Mouse (Mus musculus) B cell, adult 2 months (primary cell): Measurements from ENCODE around the gene Serhl.
A peak's percentile ranks its signal among the peaks of the same experiment; 100 is the strongest.

Experiments
- DNase-seq, 2 experiments: peaks; one replicate each; pipeline ENCODE4 v3.0.0; 2022

Gene Serhl

DNA sequence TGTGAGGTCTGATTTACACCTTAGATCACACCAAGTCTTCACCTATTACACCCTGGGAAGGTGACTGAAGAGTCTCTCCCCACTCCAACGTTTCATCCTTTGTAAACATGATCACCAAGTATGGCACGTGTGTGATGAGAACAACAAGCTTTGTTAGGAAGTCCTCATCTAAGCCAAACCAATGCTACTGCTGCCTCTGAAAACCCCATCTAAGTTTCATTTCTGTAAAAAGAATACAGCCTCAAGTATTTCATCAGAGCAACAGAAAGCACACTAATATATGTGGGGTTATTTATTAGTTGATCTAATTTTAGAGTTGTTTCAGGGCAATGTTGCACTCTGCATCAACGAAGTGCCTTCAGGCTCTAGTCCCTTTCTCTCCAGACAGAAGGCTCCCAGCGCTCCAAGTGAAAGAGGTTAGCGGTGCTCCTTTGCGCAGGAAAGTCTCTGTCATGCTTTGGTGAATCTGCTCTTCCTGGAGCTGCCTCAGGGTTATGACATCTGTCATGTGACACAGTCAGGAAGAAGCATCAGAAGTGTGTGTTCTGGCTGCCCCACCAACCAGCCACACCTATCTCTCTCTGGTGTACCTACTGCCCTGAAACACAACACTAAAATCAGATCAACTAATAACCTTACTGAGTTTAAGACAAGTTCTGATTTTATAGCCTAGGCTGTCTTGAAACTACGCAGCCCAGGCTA lies 40.4 kb downstream of the Serhl start:
- DNase-seq: no peak

DNA sequence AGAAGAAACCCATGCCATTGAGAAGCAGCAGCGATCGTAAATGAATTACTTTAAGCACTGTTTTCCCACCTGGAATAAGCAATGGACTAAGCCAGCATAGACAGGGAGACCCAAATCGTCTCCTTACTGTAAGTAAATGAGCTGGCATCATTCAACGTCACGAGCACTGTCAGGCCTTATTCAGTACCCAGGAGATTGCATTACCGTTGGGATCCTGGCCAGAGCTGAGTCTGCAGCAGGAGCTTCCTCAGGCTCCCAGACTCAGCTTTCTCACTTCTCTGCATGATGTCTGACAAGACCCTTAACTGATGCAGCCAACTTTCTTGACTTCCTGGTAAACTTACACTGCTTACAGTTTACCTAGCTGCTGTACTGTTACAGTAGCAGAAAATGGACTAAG lies 45.4 kb downstream of the Serhl start:
- DNase-seq: no peak

DNA sequence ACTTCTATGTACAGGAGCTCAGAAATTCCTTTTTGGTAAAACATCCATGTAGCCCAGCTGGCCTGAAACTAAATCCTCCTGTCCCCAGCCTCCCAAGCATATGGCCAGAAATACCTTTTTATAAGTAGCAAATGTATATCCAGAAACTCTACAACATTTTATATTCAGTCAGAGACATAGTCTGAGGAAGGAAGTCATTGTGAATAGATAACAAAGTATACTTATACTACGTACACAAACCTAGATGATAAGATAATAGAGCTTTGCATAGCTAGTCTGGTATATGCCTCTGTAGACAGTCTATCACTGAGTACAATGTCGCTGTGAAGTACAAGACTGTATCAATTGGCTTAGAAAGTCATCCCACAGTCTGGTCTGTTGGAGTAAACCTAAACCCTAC lies 46.3 kb downstream of the Serhl start:
- no peak for DNase-seq

DNA sequence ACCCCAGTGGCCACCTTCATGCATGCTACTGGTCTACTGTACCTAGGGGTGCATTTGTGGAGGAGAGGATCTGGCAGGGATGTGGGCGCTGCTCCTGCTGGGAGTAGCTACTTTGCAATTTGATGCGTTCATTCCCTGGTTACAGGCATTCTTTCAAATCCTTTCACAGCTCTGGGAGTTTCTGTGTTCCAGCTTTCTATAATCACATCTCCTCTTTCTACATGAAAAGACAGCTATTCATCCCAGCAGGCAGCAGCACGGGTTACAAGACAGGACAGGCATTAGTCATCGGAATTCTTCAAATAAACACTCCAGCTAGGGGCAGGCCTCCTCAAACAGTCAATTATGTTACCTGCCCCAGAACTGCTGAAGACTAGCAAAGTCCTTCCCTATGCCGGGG lies 53.6 kb downstream of the Serhl start:
- no peak for DNase-seq

DNA sequence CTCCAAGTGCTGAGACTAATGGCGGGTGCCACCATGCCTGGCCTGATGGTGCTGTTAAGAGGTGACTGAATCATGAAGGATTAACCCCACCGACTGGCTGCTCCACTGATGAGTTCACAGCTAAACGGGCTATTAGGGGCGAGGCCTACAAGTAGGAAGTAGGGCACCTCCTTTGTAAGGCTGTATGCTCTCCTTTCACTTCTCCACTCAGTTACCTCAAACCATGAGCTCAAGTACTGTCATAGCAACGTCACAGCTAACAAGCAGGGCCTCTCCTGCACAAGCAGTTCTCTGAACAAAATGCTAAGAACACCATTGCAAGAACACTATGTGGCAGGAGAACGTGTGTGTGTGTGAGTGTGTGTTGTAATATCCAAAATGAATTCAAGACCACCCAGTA lies 56.2 kb downstream of the Serhl start:
- DNase-seq: peak; percentile 37 to 40

DNA sequence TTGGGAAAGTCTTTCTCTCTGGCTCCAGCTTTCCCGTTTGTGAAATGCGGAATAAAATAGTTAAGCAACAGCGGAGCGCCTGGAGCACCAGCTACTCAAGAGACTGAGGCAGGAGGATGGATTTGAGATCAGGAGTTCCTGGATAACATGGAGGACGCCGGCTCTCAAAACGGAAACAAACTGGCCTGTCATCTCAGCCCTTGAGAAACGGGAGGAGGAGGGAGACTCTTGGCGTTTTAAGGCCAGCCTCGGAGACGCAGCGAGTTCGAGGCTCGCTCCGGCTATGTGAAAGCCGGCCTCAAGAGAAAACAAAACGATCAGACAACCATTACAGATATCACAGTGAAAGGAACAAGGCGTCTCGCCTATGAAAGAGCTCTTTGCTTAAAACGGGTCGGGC lies 59.1 kb downstream of the Serhl start:
- no peak for DNase-seq

DNA sequence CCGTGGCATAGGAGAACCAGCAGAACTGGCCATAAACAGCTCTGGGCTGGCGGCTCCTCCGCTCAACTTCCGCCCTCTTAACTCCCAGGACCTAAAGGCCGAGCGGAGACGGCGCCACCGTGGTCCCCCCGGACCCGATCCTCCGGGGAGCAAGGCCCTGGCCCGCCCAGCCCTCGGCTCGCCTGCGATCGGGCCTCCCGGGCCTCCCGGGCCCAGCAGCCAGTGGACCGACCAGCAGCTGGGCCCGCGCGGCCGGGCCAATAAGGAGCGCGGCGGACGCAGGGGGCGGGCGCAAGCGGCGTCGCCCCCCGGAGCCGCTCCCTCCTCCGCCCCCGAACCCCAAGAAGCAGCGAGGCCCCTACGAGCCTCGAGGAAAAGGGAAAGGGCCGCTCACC lies 59.5 kb downstream of the Serhl start:
- DNase-seq: no peak

DNA sequence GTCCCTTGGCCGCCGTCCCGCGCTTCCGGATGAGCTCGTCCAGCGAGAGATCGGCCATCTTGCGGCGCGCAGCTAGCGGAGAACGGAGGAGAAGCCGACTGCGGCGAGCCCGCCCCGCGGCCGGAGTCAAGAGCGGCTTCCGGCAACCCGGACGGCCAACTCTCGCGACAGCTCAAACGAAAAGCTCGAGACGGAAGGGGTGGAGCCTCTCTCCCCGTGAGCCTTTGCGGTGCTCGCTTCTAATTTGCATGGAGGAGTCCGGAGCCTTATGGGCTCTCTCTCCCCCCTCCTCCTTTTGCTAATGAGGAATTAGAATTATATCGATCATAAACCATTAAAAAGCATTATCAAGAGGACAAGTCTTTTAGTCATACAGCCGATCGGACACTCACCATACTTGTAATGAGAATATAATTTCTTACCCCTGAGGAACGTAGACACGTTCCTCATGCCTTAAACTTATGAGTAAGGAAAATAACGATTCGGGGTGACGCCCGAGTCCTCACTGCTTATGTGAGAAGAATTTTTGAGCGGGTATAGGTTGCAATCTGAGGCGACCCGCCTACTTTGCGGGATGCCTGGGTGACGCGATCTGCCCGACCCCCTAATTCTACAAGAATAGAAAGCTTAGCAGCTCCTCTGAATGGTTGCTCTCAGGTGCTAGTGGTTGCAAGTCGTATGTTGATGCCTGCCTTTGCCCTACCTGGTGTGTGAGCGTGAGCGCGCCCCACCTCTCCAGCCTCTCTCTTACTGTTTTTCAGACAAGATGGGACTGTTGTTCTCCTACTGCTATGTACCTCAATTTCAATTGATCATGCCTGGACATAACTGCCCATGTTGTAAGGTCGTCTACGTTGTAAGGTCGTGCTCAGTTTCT lies 60.1 kb downstream of the Serhl start, which contains the start of gene Poldip3:
Poldip3 (minus strand) TSS at position 189 of the 877 bp plus-strand sequence.
- peak; percentile 99 for DNase-seq

DNA sequence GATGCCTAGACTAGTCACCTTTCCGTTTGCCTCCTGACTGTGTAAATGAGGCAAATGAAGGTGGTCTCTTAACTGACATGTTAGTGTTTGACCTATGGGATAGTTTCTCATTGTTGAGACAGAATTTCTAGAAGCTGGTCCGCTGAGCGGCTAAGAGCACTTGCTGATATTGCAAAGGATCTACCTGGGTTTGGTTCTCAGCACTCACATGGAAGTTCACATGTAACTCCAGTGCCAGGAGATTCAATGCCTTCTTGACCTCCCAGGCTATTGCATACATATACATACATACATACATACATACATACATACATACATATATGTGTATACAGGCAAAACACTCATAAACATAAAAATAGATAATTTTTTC lies 60.8 kb downstream of the Serhl start:
- DNase-seq: no peak

DNA sequence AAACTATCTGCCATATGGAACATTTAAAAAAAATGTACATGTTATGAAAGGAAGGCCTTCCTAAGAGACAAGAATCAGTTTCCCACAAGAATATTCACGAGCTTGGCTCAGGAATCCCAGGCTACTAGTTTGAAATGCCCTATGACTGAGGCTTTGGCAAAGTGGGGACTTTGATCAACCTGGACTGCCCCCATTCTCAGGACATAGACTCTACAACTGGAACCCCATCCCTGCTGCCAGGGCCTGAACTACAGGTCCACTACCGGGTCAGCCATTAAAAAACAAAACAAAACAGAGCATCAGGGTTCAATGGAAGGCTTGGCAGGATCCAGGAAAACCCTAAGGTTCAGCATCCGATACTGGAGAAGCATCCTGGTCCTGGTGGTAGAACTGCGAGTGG lies 61.4 kb downstream of the Serhl start:
- no peak for DNase-seq

DNA sequence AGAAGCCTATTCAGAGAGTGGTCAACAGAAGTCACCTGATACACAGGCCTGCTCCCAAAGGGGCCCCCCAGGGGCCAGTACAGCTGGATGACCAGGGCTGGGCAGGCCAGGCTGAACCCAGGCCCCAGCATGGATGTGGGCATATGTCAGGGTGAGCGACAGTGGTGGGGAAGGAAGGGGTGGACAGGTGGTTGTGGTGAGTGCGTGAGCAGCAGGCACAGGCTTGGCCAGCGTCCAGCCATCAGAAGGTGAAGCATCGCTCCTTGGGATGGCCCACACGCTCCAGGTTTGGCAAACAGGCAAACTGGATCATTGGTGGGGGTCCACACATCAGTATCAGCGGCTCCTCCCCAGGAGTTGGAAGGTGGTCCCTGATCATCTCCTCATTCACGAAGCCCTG lies 65.0 kb downstream of the Serhl start:
- DNase-seq: no peak

DNA sequence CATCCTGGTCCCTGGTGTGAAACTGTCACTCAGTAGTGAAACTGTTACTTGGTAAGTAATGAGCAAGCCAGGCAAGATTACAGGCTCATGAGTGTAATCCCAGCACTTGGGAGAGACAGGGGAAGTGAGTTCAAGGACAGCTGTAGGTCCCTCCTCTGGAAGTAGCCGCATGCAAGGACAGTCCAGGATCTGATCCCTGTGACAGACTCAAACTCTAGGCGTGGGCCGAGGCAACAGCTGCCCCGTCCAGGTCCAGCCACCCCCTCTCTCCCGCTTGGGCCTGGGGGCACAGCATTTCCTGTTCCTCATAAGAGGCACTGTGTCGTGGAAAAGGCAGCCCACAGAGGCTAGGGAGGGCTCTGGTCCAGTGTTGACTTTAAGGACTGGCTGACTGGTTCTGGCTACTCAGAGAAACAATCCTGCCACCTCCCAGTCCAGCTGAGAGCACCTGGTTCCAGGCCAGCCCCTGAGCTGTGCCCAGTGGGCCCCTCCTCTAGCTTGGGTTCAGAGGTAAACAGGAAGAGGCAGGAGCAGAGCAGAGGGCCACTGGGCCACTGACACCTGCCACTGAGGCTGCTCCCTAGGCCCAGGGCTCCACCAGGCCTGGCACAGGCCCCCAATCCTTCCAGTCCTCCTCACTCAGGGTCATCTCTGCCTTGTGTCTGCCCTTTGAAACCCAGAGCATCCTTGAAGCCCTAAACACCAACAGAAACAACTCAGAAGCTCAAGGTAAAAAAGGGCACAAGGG lies 66.5 kb downstream of the Serhl start:
- DNase-seq: no peak

DNA sequence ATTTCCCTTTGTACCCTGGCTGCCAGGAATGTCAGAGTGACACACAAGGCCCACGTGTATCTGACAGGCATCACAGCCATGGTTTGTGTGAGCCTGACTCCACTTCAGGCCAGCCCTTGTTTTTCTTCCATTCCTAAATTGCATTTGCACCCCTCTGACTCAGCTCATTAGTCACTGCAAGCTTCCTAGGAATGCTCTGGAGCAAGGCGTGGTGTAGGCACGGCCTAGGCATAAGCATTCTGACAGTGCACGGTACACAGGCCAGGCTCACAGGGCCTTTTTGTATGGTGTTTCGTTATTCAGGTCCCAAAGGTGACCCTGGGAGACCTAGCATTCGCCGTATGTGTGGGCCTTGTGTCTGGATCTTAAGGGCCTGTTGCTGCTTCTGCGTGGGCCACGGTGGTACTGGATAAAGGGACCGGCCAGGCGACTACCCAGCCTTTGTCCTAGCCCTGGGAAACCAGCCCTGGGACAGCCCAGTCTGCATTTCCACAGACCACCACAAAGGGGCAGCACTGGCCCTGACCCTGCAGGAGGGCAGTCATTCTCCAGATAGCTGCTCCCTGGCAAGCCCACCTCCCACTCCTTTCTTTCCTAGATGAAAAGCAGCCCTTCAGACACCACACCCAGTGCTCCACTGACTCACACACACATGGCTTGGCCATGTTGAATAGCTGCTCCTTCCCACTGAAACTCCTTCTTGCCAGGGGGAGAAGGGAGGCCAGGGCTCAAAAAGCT lies 67.8 kb downstream of the Serhl start:
- peak; percentile 73 to 75 for DNase-seq

DNA sequence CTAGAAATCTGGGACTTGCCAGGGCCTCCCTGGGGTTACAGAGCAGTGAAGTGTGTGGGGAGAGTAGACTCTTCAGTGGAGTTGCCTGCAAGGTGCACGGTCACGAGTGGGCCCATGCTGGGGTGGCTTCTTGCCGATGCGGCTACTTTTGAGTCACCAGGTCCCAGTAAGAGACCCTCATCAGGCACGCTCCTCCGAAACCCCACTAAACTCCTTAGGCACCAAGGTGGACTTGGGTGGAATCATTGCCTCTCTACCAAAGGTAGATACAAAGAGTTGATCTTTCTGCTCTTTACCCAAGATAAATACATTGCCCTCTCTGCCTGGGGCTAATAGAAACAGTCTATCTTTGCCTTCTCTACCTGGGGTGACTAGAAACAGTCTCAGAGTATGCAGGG lies 68.4 kb downstream of the Serhl start:
- no peak for DNase-seq

DNA sequence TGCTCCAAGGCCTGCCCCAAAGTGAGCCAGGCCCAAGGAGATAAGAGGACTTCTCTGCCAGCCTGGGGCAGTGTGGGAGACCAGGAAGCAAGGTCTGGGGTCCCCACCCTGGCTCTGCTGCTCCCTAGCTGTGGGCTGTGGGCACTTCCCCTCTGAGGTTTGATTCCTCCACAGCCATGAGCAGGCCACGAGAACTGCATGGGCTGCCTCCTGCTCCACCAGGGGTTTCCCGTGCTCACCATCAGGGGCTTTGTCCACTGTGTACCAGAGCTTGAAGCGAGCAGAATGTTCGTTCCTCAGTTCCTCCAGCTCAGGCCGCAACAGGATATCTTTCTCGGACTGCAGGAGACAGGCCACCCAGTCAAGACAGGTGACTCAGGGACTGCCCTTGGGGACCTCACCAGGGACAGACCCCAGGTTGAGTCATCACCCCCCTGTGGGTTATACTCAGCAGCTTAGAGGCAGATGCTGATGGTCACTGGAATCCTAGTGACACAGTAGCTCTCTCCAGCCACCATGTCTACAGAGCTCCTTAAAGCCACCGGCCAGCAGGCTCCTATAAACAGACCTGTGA lies 69.4 kb downstream of the Serhl start:
- no peak for DNase-seq

DNA sequence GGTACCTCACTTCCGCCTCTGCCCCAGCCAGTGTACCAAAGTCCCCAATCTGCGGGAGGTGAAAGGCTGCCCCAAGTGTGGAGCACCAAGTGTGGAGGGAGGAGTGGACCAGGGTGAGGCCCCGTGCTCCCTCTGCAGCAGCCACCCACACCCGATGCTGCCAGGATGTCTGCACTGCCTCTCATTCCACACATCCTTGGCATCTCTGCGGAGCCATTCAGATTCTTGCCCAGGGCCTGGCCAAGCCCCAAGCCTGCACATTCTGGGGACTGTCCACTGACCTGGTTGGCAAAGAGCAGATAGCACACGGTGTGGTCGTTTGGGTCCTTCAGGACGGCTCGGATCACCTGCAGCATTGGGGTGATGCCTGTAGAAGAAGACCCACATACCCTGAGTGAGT lies 70.5 kb downstream of the Serhl start:
- no peak for DNase-seq

DNA sequence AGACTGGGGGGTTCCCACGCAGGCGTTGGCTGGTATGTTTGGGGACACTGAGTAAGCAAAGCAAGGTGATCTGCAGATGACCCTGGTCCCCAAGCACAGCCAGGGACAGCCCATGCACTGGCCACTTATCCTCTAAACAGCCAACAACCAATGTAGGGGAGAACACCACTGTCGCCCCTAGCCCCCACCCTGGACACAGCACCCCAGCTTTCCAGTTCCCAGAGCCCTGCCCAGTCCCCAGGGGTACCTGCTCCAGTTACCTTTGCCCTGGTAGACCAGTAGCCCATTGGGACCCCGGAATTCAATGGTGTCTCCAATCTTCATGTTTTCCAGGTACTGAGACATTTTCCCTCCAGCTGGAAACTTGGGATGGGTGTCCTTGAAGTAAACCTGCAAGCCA lies 71.3 kb downstream of the Serhl start:
- DNase-seq: no peak

DNA sequence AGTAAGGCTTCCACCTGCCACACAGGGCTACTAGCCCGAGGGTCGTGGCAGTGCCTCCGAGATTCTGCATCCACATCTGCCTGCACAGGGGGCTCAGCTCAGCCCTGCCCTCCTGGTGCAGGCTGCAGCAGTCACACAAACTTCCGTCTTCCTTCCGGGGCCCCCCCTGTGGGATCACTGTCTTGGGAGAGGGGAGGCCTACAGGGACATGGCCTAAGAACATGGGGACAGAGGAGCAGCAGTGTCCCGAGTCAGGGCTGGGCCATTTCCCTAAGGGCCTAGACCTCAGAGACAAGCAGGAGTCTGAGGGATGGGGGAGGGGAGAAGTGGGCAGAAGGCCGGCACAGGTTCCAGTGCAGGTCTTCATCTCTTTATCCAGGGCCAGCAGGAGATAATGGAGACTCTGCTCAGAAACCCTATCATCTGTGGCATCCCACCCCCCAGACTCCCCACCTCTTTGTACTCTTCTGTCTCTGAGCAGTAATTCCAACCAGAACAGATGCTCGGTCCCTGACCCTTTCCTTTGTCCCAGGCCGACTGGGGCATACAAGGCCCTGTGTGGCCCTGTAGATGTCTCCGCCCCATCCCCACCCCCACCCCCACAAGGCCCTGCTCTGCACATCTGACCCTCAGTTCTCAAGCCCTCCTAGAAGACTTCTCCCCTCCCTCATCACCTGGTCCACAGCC lies 71.9 kb downstream of the Serhl start:
- no peak for DNase-seq

DNA sequence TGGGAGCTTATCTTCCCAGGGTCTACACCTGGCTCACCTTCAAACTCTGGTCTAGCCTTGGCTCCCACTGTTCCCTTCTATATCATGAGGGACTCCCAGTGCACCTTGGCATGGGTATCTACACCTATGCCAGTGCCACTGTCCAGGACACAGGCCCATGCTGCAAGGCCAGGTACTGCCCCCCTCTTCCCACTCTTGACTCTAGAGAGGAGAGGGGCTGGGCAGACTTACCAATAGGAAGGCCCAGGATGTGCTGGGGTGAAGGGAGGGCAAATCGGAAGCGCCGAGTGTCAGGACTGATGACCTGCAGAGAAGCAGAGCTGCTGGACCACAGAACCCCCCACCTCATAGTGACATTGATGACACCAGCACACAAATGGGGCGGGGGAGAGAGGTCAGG lies 72.7 kb downstream of the Serhl start:
- no peak for DNase-seq

DNA sequence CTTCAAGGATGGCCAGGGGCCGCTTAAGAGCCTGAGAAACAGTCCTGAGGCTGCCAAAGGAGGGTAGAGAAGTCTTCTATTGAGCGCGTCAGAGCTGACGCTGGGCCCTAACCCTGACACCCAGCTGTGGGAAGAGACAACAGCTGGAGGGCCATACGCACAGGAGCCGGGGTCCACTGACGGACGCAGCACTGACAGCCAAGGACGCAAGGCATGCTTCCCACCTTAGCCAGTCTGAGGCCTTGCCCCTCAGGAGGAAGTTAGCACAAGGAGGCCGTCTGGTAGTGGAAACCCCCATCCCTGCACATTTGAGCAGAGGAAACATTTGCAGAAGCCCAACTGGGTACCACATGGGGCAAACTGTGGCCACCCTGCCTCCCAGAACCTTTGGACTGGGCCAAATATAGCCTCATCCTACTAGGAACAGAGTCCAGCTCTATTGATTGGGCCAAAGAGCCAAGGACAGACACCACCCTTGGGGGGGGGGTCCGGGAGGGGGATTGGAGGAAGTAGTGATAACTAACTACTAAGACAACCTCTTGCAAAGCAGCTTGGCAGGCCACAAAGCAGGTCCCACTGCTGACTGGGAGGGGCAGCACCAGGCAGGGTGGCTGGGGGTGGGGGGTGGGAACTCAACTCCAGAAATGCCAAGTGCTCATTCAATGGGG lies 73.6 kb downstream of the Serhl start:
- DNase-seq: no peak

DNA sequence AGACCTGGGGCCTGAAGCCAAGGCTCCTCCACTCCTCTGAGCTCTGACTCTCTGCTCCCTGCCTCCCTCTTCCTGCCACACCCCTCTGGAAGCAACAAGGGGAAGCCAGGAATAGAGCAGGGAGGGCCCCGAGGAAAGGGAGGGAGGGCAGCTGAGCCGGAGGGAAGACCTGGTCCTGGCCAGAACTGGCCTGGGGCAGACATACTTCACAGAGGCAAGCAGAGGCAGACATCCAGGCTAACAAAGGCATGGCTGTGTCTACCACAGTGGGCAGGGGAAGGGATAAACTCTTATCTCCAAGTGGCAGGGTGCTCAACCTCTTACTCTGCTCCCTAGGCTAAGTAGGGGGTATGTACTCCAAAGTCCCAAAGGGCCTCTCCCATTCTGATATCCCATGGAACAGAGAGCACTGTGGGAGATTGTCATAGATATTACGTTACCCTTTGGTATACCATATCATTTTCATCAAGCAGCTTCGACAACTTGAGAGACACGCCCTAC lies 75.7 kb downstream of the Serhl start:
- no peak for DNase-seq
